Mouse (Mus musculus): ENCODE results near the gene Serbp1. TPM values are rescaled to one million over a fixed set of nuclear protein-coding genes. Genes with fewer than 3 reads are reported as not detected.
A peak's percentile ranks its signal among the peaks of the same experiment; 100 is the strongest.

Gene Serbp1
- total RNA-seq, 1 experiment from 2014 or later: 922 TPM

DNA sequence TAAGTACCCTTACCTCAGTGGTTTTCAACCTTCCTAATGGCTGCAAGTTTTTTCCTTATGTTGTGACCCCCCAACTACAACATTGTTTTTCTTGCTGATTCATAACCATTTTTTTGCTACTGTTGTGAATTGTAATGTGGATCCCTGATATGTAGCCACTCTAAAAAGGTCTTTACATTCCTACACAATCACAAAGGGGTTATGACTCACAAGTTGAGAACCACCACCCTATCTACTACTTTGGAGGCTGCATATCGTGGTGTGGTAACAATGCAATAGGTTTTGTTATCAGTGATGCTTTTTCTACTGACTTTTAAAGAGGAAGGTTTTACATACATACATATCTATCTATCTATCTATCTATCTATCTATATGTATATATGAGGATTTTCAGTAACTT, 44.9 kb downstream of the Serbp1 start:
- no peak for ATAC-seq (replicated peaks; ENCODE audit: insufficient number of reproducible peaks, low FRiP score, low TSS enrichment, poor library complexity, severe bottlenecking)

DNA sequence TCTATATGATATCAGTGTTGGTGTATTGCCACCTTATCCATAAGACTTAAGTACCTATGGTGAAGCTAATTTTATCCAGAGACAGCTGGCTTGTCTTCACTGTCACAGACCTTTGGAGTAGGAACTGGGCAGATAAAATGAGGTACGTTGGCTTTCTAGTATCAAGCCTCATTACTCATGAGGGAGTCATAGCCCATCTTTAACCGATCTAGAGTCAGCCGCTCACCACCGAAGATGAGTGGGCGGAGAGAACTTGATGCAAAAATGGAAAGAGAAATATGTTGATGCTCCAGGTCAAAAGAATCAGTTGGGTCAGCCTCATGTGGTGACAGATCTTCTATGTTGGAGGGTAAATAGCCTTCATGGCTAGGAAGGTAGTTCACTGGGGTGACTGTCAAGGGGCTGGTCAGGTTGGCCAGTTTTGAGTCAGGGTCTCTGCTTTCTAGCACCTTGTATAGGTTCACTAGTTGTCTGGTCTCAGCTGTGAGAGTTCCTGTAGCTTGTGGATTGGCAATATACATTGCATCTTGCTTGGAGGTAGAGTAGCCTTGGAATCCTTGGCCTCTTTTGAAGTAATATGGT, 54.2 kb downstream of the Serbp1 start:
- no peak for ATAC-seq (replicated peaks; ENCODE audit: insufficient number of reproducible peaks, low FRiP score, low TSS enrichment, poor library complexity, severe bottlenecking)

DNA sequence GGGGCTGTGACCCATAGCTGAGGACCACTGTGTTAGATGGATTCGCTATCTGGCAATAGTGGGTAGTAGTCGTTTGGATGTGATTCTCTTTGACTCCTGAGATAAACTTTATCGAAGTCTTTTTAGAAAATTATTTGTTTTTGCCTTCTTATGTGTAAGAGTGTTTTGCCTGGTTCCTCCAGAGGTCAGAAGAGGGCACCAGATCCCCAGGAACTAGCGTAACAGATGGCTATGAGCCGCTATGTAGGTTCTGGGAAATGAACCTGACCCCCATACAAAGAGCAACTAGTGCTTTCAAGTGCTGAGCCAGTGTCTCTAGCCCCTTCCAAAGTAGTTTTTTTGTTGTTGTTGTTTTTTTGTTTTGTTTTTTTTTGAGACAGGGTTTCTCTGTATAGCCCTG, 58.1 kb downstream of the Serbp1 start:
- ATAC-seq (replicated peaks; ENCODE audit: insufficient number of reproducible peaks, low FRiP score, low TSS enrichment, poor library complexity, severe bottlenecking): no peak

DNA sequence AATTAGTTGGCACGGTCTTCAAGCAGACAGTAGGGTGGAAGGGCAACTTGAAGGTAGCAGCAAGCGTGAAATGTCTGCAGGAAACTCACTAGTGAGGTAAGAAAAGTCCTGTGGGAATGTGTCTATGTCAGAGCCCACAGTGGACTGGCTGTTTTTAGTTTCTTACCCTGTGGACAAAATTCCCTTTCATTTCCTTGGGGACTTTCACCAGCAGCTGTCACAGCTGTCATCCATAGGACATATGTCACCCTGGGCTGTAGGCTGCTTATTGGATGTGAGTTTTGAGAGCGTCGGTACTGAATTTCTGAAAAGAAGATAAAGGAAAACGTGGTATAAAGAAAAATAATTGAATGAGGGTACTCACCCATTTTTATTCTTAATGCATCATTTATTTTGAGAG, 60.8 kb downstream of the Serbp1 start:
- ATAC-seq (replicated peaks; ENCODE audit: insufficient number of reproducible peaks, low FRiP score, low TSS enrichment, poor library complexity, severe bottlenecking): no peak

DNA sequence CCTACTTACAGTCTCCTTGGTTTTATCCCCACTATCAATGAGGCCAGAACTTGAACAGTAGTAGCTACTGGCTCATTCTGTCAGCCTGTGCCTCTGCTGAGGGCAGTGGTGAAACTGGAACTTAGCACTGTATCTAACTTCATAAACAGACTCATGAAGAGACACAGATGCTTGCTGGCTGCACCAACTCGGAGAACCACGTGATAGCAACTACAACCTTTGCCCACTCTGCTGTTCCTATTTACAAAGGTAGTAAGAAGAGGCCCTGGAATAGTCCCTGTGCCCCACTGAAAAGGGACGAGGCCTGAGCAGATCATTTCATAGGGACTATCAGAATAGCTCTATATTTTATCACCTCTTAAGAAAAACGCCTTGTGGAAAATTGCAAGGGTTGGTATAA, 62.3 kb downstream of the Serbp1 start:
- no peak for ATAC-seq (replicated peaks; ENCODE audit: insufficient number of reproducible peaks, low FRiP score, low TSS enrichment, poor library complexity, severe bottlenecking)

DNA sequence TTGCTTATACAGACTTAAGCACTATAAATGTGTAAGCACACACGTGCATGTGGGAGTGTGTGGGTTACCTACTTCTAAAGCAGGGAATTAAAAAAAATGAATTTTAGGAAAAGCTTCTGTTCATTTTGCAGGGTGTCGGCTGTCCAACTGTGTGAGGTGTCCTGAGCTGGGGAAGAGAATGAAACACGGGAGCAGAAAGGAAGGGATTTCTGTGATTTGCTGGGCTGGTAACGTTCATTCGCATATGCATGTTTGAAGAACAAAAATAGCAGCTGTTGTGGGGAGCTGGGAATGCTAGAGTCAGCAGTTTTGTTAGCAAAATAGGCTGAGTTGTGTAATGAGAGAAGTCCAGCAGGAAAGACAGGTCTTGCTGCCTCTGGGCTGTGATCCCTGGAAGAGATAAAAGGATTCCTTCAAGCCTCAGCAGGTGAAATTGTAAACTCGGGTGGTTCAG, 62.8 kb downstream of the Serbp1 start:
- no peak for ATAC-seq (replicated peaks; ENCODE audit: insufficient number of reproducible peaks, low FRiP score, low TSS enrichment, poor library complexity, severe bottlenecking)

DNA sequence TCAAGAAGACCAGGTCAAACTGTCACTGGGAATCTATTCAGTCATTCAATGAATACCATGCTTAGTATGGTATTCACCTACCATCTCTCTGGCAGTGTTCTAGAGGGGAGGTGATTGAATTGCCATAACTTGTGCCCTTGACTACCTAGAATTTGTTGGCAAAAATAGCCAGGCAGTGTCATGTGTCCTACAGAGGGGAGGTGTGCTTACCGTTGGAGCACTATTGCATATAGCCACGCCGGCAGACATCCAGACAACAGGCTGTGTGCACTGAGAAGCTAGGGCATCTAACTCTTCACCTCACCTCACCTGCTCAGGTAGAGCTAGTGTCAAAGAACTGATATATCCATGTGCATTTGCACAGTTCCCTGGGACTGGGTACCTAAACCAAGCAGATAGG, 63.3 kb downstream of the Serbp1 start:
- 0 out of 2 replicates have a peak, but pooled peaks have one; percentile 17 for ATAC-seq (replicated peaks; ENCODE audit: insufficient number of reproducible peaks, low FRiP score, low TSS enrichment, poor library complexity, severe bottlenecking)

DNA sequence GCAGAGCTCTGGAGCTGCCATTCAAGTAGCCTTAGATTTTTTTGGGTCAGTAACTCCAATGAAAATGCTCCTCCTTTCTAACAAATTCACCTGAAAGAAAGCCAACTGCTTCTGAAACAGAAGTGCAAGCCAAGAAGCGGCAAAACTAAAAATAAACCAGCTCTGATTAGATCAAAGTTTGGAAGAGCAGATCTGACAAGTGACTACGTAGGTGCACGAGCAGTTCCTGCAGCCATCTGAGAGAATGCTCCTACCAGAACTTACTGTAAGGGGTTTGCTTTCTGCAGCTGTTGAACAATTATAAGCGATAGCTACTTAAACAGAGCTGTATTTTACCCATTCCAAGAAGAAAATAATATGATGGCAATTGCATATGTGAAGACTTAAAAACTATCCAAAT, 64.5 kb downstream of the Serbp1 start:
- no peak for ATAC-seq (replicated peaks; ENCODE audit: insufficient number of reproducible peaks, low FRiP score, low TSS enrichment, poor library complexity, severe bottlenecking)

DNA sequence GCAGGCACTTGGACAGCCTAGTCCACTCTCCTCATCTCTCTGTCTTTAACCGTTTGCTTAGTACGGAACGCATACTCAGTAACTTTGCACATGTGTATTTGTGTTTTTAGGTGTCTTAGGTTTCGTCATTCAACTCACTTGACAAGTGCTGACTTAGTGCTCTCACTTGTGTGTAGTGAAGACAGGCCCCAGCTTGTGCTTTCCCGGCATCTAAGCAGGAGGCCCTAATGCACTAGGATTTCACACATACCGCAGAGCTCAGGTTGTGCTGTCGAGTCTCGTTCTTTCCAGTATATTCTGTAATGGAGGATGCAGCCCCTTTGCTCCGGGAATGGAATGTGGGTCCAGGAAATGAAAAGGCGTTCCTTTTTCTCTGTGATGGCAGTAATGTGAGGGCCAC, 65.2 kb downstream of the Serbp1 start:
- ATAC-seq (replicated peaks; ENCODE audit: insufficient number of reproducible peaks, low FRiP score, low TSS enrichment, poor library complexity, severe bottlenecking): no peak

DNA sequence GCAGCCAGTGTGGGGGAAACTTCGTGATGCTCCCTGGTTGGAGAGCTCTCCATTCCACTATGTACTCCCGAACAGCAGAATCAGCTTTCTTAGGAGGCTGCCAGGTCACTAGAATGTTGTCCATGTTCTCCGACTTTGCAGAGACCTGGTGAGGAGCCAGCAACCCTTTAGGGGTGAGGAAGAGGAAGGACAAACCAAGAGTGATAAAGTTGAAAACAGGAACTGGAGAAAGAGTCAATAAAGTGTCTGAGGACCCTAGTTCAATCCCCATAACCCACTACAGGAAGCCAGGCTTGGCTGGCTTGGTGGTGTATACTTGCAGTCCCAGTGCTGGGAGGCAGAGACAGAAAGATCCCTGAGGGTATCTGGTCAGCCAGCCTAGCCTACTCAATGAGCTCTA, 71.0 kb downstream of the Serbp1 start:
- ATAC-seq (replicated peaks; ENCODE audit: insufficient number of reproducible peaks, low FRiP score, low TSS enrichment, poor library complexity, severe bottlenecking): no peak

DNA sequence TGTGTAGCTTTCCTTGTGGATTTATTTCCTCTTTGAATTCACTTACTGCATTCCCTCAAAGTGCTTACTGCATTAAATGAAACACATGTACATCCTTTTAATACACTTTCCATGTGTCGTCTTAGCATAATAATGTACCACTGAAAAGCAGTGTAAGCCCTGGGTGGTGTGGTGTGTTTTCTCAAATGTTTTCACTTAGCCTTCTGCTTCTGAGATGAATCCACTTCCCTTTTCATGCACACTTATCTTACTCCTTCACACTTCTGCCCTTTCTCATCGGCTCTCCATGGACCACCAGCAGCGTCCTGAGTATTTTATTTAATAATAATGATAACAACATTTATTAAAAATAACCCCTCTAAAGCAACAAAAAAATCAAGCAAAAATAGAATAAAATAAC, 71.8 kb downstream of the Serbp1 start:
- ATAC-seq (replicated peaks; ENCODE audit: insufficient number of reproducible peaks, low FRiP score, low TSS enrichment, poor library complexity, severe bottlenecking): no peak

DNA sequence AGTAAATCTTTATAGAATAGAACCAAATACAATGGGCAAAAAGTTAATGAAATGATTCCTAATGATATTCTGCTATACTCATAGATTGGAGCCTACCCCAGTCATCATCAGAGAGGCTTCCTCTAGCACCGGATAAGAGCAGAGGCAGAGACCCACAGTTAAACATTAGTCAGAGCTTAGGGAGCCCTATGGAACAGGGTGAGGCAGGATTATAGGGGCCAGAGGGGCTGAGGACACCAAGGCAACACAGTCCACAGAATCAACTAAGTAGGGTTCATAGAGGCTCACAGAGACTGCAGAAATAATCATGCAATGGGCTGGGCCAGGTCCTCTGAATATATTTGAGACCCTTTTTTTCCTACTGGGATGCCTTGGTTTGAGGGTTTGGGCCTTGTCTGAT, 76.7 kb downstream of the Serbp1 start:
- no peak for ATAC-seq (replicated peaks; ENCODE audit: insufficient number of reproducible peaks, low FRiP score, low TSS enrichment, poor library complexity, severe bottlenecking)

DNA sequence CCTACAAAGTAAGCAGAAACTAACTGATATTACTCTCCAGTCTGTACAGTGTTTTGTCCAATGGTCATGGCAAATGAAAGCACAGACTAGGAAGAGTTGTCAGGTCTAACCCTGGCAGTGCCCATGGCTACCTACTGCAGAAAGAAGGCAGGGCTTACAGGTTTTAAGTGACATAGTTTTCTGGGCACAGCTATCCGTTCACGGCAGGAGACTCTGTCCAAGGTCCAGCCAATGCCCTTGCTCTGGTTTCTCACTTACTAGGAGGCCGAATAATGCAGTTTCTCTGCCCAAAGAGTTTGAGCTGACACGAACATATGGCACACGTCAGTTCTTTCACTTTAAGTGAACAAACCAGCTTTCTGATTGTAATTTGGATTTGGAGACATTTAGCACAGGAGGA, 79.1 kb downstream of the Serbp1 start:
- no peak for ATAC-seq (replicated peaks; ENCODE audit: insufficient number of reproducible peaks, low FRiP score, low TSS enrichment, poor library complexity, severe bottlenecking)

DNA sequence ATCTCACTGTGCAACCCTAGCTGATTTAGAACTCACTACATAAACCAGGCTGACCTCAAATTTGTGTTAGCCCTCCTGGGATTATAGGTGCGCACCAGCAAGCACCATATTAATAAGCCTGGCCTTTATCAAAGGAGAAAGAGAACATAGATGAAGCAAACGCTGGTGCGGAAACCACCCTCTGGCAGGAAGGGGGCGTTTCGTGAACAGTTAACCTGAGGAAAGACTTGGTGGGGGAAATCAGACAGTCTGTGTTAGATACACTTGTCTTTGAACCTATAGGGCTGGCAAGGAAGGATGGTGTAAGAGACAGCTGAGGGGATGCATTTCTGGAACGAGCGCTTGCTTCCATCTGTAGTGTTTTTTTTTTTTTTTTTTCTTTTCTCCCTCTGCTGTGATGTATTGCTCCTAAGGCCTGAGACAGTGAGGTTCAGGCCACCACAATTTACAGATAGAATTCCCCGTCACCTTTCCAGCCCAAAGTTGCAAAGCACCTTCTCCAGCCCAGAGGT, 79.9 kb downstream of the Serbp1 start:
- ATAC-seq (replicated peaks; ENCODE audit: insufficient number of reproducible peaks, low FRiP score, low TSS enrichment, poor library complexity, severe bottlenecking): no peak

DNA sequence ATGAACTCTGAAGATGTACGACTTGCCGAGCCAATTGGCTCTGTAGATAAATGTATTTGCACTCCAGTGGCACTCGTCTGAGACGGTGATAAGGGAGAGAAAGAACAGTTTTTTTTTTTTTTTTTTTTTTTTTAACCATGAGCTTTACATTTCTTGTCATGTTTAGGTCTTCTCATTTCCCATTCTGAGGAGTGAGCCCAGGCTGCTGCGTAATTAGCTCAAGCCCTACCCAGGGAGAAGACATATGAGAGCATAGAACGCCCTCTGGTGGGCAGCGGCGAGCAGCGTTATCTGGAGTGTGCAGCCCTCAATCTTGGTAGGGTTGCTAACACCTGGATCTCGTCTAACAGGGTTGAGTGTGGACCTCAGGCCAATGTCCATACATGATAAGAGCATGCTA, 80.5 kb downstream of the Serbp1 start:
- ATAC-seq (replicated peaks; ENCODE audit: insufficient number of reproducible peaks, low FRiP score, low TSS enrichment, poor library complexity, severe bottlenecking): no peak

DNA sequence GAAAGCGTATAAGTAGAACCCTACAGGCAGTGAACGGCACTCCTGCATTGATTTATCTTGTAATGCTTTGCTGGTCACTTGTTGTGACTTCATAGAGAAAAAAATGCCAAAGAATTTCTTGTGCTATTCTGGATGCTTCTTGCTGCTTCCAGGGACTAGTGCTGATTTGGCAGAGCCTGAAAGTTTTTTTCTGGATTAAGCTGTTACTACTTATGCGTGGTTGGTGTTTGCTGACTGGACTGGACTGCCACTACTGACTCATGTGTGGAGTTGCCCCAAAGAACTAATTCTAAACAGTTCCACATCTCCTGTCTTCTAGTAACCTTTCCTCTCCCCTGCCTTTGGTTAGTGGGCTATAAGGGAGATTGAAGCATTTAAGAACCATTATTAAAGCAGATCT, 85.8 kb downstream of the Serbp1 start:
- ATAC-seq (replicated peaks; ENCODE audit: insufficient number of reproducible peaks, low FRiP score, low TSS enrichment, poor library complexity, severe bottlenecking): no peak

DNA sequence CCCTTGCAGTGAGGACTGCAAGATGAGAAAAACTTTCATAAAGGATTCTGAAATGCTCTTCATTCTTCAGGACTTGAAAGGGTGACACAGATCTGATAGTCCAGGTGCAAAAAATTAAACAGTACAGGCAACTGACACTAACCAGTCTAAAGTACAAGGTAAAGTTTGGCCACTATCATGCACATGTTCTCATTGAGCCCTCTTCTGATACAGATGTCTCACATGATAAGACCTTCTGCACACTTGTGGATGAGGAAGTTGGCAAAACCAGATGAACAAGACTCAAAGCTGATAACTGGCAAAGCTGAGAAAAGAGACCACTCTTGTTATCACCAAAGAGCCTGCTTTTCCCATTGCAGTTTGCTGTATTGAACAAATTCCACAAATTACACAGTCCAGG, 100.0 kb downstream of the Serbp1 start:
- ATAC-seq (replicated peaks; ENCODE audit: insufficient number of reproducible peaks, low FRiP score, low TSS enrichment, poor library complexity, severe bottlenecking): no peak

DNA sequence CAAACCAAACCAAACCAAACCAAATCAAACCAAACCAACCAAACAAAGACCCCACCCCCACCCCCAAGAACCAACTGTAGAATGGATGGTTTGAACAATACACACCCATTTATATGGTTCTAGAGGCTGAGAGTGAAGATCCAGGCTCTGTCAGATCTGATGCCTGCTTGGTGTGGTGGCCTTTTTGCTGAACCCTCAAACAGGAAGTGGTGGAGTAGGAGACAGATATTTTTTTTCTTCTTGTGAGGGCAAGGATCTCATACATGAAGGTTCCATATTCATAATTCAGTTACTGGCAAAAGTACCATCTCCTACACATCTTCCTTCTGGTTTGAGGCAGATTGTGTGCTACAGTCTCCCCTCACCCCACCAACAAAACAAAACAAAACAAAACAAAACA, 101.5 kb downstream of the Serbp1 start:
- 0 out of 2 replicates have a peak, but pooled peaks have one; percentile 31 for ATAC-seq (replicated peaks; ENCODE audit: insufficient number of reproducible peaks, low FRiP score, low TSS enrichment, poor library complexity, severe bottlenecking)

Measured in monocyte, adult 5-6 weeks (primary cell).